Mouse (Mus musculus) brain, embryonic 14.5 days (tissue): ENCODE measurements around the gene Ect2l.

Experiments
- CTCF ChIP-seq: fragments of 200-500 bp; IDR thresholded peaks from 2 replicates; pipeline ENCODE4 v1.5.1; 2012; ENCODE audit warnings: inconsistent platforms, mild to moderate bottlenecking, moderate library complexity, borderline replicate concordance; ENCODE audit not compliant: insufficient read depth, insufficient read length; ENCODE audit errors: extremely low read depth
- POLR2A ChIP-seq: fragments of 200-500 bp; IDR thresholded peaks from 2 replicates; pipeline ENCODE4 v1.6.1; 2012; ENCODE audit warnings: mild to moderate bottlenecking, inconsistent platforms, borderline replicate concordance; ENCODE audit not compliant: poor library complexity, insufficient read depth, insufficient read length, severe bottlenecking; ENCODE audit errors: extremely low read depth

- TF ChIP-seq POLR2A (no peak), CTCF (no peak)
Observed at GRCm38 (mm10) chr10:18175087-18175486, 35.6 kb downstream of the Ect2l start.
